Mouse (Mus musculus) G1E (cell line): ENCODE measurements at regions not wholly inside any gene's neighbourhood (a gene's known extent, or its start where the extent isn't known, plus 50 kb on each side); places are given as distances from the start of the nearest gene placed in this dataset.
A peak's percentile ranks its signal among the peaks of the same experiment; 100 is the strongest.

Experiments
- CTCF ChIP-seq: IDR thresholded peaks from 2 replicates; pipeline ENCODE4 v1.5.1; 2012; ENCODE audit warnings: low read depth, low read length, inconsistent platforms, mixed read lengths
- GATA1 ChIP-seq: IDR thresholded peaks from 2 replicates; pipeline ENCODE4 v1.6.1; 2012; ENCODE audit warnings: borderline replicate concordance, low read length, inconsistent platforms, mixed read lengths
- GATA2 ChIP-seq: IDR thresholded peaks from 2 replicates; pipeline ENCODE4 v1.6.1; 2012; ENCODE audit warnings: low read depth, low read length, inconsistent platforms, borderline replicate concordance
- POLR2AphosphoS5 ChIP-seq: IDR thresholded peaks from 2 replicates; pipeline ENCODE4 v1.6.1; 2012; ENCODE audit warnings: low read depth, low read length, inconsistent platforms; ENCODE audit not compliant: insufficient replicate concordance
- TAL1 ChIP-seq: conservative IDR thresholded peaks from 2 replicates; pipeline ENCODE4 v1.6.1; 2012; ENCODE audit warnings: low read depth, low read length, inconsistent platforms, mixed read lengths

- TF ChIP-seq TAL1 (no peak), CTCF (no peak), GATA1 (no peak), POLR2AphosphoS5 (peak; percentile 41; the same call in 1 of the 2 replicates), GATA2 (no peak)
Measured at GRCm38 (mm10) chr1:35685651-35686050, 382.5 kb upstream of the Hs6st1 start.
